Mouse (Mus musculus): Measurements from ENCODE around the gene Psd. TPM values are rescaled to one million over a fixed set of nuclear protein-coding genes. Genes with fewer than 3 reads are reported as not detected.

Psd gene
- polyA plus RNA-seq, 1 experiment from 2014 or later, result 7.4 TPM

DNA sequence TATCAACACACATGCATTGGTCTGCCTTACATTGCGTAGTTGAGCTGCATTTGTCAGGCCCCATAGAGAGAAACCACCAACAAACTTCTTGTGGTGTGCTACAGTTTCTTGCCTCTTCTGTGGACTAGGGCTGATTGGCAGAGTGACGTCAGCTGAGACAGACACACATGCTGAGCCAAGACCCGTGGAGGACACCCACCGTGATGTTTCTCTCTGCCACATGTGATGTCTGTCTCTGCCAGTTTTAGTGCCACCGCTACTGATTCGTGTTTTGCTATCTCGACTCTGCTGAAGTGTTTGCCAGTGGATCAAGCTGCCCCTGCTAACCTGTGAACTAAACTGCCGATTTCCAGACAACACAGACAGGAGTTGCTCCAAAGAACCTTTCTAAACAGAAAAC is 35.1 kb upstream of the Psd start:
- H3K27me3 ChIP-seq (ENCODE audit: control insufficient read depth, insufficient read depth, low read length), result peaks cover 15% of the 10 kb centered on the region
- H3K27ac ChIP-seq (replicated peaks in 1 of 2; ENCODE audit: control insufficient read depth in 1 of 2, insufficient read depth in 1 of 2, low read depth in 2 of 2, low read length in 2 of 2), result no peak overlapping the region
- no peaks in the 10 kb centered on the region for H3K36me3 ChIP-seq (ENCODE audit: control insufficient read depth, insufficient read depth, low read length)
- H3K9me3 ChIP-seq (ENCODE audit: control insufficient read depth, low read length), result no peaks in the 10 kb centered on the region
- ATAC-seq (ENCODE audit: insufficient number of reproducible peaks, insufficient read depth, low FRiP score, low read depth), result no peak
- H3K9ac ChIP-seq (ENCODE audit: low read length), result no peak overlapping the region
- H3K4me2 ChIP-seq (ENCODE audit: low read length), result no peak overlapping the region
- no peak overlapping the region for H3K4me3 ChIP-seq (ENCODE audit: control insufficient read depth in 1 of 2, insufficient read depth in 1 of 2, low read depth in 1 of 2, low read length in 2 of 2)
- H3K4me1 ChIP-seq (ENCODE audit: control insufficient read depth in 2 of 2, insufficient read depth in 2 of 2, low read length in 2 of 2), result peaks cover 0 to 4% of the 10 kb centered on the region in 2 experiments; a peak in 1 of 4 replicates
- WGBS, result 75% methylated on average over 8 of the region's 8 CpGs

DNA sequence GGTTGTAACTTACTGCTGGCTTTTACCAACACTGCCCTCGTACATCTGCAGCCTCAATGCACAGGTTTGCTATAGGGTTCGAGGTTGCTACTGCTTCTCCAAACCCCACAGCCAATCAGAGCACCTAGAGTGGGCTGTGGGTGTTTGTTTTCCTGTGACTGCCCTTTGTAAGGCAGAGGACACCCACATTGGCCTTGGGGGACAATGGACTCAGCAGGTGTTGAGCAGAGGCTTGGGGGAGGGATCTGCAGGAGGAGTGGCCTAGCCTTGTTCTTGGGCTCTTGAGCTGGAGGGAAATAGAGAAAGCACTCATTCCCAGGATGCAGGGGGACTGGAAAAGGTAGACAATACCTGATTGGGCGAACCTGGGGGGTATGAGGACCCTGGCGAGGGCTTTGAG is 31.4 kb upstream of the Psd start:
- ATAC-seq (ENCODE audit: insufficient number of reproducible peaks, insufficient read depth, low FRiP score, low read depth), result no peak
- Histone ChIP-seq H3K27ac (replicated peaks in 1 of 2; ENCODE audit: control insufficient read depth in 1 of 2, insufficient read depth in 1 of 2, low read depth in 2 of 2, low read length in 2 of 2) (0 out of 4 replicates have a peak overlapping the region, but pooled peaks have one; percentile 18 to 62), H3K9me3 (ENCODE audit: control insufficient read depth, low read length) (no peaks in the 10 kb centered on the region), H3K36me3 (ENCODE audit: control insufficient read depth, insufficient read depth, low read length) (no peaks in the 10 kb centered on the region), H3K9ac (ENCODE audit: low read length) (no peak overlapping the region), H3K4me1 (ENCODE audit: control insufficient read depth in 2 of 2, insufficient read depth in 2 of 2, low read length in 2 of 2) (peaks cover 2 to 4% of the 10 kb centered on the region in 2 experiments; a peak in 1 of 4 replicates), H3K27me3 (ENCODE audit: control insufficient read depth, insufficient read depth, low read length) (peaks cover 18% of the 10 kb centered on the region), H3K4me3 (ENCODE audit: control insufficient read depth in 1 of 2, insufficient read depth in 1 of 2, low read depth in 1 of 2, low read length in 2 of 2) (no peak overlapping the region), H3K4me2 (ENCODE audit: low read length) (peak overlapping the region; percentile 79; the same call in 1 of the 2 replicates)
- 56% methylated on average over 4 of the region's 4 CpGs for WGBS

DNA sequence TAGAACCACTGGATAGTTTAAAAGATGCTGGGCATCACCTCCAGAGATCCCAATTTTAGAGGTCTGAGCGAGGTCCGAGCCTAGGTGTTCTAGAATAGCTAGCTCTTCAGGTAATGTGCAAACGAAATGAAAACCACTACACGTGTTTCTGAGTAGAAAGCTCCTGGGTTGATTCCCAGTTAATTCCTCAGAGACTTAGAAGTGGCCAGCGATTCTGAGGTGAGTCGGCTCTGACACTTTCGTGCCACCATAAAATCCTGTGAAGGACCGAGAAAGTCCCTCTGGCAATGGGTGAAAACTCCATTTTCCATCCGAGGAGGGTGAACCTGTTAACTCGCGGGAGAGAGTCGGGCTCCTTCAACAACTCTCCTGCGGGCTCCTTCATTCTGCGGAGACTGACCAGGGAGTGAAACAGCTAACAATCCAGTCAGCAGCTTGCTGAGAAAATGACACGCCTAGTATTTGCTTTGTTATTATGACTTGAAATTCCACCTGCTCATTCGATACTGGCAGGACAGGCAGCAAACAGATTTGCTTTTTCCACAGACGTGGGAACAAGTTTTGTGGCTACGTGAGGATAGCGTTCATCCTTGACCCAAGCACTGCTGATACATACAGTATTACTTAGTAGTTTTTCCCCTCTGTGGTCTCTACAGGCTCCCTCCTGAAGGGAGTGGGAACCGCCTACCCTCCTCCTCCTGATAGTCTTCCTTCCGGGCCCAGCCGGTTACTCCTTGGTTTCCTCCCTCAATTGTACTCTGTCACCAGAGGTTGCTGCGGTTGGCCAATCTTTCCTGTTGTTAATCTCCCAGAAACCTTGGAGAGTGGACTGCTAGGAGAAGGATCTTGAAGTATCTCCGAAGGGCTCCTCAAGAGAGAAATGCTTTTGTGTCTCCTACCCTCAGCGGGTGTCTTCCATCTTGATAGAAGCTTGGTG is 30.7 kb upstream of the Psd start:
- H3K36me3 ChIP-seq (ENCODE audit: control insufficient read depth, insufficient read depth, low read length), result no peaks in the 10 kb centered on the region
- peaks cover 22% of the 10 kb centered on the region for H3K27me3 ChIP-seq (ENCODE audit: control insufficient read depth, insufficient read depth, low read length)
- H3K27ac ChIP-seq (replicated peaks in 1 of 2; ENCODE audit: control insufficient read depth in 1 of 2, insufficient read depth in 1 of 2, low read depth in 2 of 2, low read length in 2 of 2), result peak overlapping the region; percentile 18 to 62; a peak in 3 of 4 replicates
- WGBS, result 18% methylated on average over 25 of the region's 25 CpGs
- H3K9me3 ChIP-seq (ENCODE audit: control insufficient read depth, low read length), result no peaks in the 10 kb centered on the region
- no peak for ATAC-seq (ENCODE audit: insufficient number of reproducible peaks, insufficient read depth, low FRiP score, low read depth)
- H3K4me1 ChIP-seq (ENCODE audit: control insufficient read depth in 2 of 2, insufficient read depth in 2 of 2, low read length in 2 of 2), result peaks cover 2 to 4% of the 10 kb centered on the region in 2 experiments; a peak in 1 of 4 replicates
- H3K9ac ChIP-seq (ENCODE audit: low read length), result peak overlapping the region; percentile 65
- H3K4me2 ChIP-seq (ENCODE audit: low read length), result peak overlapping the region; percentile 79
- H3K4me3 ChIP-seq (ENCODE audit: control insufficient read depth in 1 of 2, insufficient read depth in 1 of 2, low read depth in 1 of 2, low read length in 2 of 2), result peak overlapping the region; percentile 50 to 52; a peak in 3 of 4 replicates

DNA sequence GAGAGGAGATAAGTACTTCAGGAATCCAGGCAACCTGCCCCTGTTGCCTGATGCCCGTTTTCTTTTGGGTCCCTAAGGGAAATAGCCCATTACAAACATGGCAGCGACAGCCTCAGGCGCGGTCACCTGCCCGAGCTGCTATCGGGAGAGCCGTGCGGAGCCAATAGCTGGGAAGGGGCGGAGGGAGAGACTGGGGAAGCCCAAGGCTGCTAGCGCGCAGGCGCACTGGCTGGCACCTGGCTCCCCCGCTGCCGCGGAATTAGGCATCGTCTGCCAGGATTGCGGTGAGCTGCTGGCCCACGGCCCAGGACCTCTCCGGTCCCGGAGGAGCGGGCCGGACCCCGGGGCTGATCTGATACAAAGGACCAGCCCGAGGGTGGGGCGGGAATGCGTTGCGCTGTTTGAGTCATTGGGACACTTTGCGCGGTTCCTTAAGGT is 29.8 kb upstream of the Psd start:
- Histone ChIP-seq H3K36me3 (ENCODE audit: control insufficient read depth, insufficient read depth, low read length) (no peaks in the 10 kb centered on the region), H3K4me1 (ENCODE audit: control insufficient read depth in 2 of 2, insufficient read depth in 2 of 2, low read length in 2 of 2) (peaks cover 2 to 4% of the 10 kb centered on the region in 2 experiments; a peak in 1 of 4 replicates), H3K27ac (replicated peaks in 1 of 2; ENCODE audit: control insufficient read depth in 1 of 2, insufficient read depth in 1 of 2, low read depth in 2 of 2, low read length in 2 of 2) (no peak overlapping the region), H3K9me3 (ENCODE audit: control insufficient read depth, low read length) (no peaks in the 10 kb centered on the region), H3K4me3 (ENCODE audit: control insufficient read depth in 1 of 2, insufficient read depth in 1 of 2, low read depth in 1 of 2, low read length in 2 of 2) (peak overlapping the region; percentile 50 to 52), H3K4me2 (ENCODE audit: low read length) (peak overlapping the region; percentile 79), H3K9ac (ENCODE audit: low read length) (peak overlapping the region; percentile 65), H3K27me3 (ENCODE audit: control insufficient read depth, insufficient read depth, low read length) (peaks cover 22% of the 10 kb centered on the region)
- ATAC-seq (ENCODE audit: insufficient number of reproducible peaks, insufficient read depth, low FRiP score, low read depth), result peak; percentile 75
- under 1% methylated on average over 29 of the region's 29 CpGs for WGBS

DNA sequence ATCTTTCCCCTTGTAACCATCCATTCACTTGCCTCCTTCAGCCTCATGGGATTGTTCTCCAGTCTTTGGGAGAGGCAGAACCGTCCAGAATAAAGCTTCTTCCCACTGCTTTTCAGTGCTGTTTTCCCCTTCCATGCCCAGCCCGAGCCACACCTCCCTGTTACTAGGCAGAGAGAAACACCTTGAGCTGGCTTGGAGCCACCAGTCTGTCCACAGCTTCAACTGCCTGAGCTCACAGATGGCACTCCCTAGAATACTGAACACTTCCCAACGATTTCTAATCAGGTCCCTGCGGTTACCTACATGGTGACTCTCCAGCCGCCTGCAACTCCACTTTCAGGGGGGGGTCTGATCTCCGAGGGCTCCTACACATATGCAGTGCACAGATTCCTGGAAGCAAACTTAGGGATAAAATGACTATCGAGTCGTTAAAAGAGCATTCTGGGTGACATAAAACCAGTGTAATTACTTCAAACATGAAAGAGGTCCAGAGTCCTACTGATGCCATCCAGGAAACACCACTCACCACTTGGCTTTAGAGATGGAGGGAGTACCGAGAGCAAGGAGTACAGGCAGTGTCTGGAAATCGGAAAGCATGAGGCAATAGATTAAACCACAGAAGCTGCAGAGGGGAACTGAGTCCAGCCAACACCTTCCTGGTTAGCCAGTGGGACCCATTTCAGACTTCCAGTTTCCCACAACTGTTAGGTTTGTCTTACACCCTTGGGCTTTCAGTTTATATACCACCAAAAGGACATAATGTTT is 23.4 kb upstream of the Psd start, which contains the start of gene 2310034G01Rik:
Gene 2310034G01Rik, minus strand, starts transcription at position 135 of the 765 bp plus-strand sequence.
- Histone ChIP-seq H3K27ac (replicated peaks in 1 of 2; ENCODE audit: control insufficient read depth in 1 of 2, insufficient read depth in 1 of 2, low read depth in 2 of 2, low read length in 2 of 2) (peak within 1 kb of the TSS in 1 of 2 experiments; percentile 67; a peak in 1 of 4 replicates), H3K4me2 (ENCODE audit: low read length) (peak within 1 kb of the TSS; percentile 98), H3K27me3 (ENCODE audit: control insufficient read depth, insufficient read depth, low read length) (peaks cover 15% of the 10 kb centered on the region), H3K36me3 (ENCODE audit: control insufficient read depth, insufficient read depth, low read length) (no peaks in the 10 kb centered on the region), H3K9ac (ENCODE audit: low read length) (peak within 1 kb of the TSS; percentile 83), H3K4me1 (ENCODE audit: control insufficient read depth in 2 of 2, insufficient read depth in 2 of 2, low read length in 2 of 2) (peaks cover 2 to 3% of the 10 kb centered on the region in 2 experiments; a peak in 1 of 4 replicates), H3K4me3 (ENCODE audit: control insufficient read depth in 1 of 2, insufficient read depth in 1 of 2, low read depth in 1 of 2, low read length in 2 of 2) (peak within 1 kb of the TSS; percentile 68 to 73), H3K9me3 (ENCODE audit: control insufficient read depth, low read length) (no peaks in the 10 kb centered on the region)
- ATAC-seq (ENCODE audit: insufficient number of reproducible peaks, insufficient read depth, low FRiP score, low read depth), result no peak
- 49% methylated on average over 10 of the region's 10 CpGs for WGBS

DNA sequence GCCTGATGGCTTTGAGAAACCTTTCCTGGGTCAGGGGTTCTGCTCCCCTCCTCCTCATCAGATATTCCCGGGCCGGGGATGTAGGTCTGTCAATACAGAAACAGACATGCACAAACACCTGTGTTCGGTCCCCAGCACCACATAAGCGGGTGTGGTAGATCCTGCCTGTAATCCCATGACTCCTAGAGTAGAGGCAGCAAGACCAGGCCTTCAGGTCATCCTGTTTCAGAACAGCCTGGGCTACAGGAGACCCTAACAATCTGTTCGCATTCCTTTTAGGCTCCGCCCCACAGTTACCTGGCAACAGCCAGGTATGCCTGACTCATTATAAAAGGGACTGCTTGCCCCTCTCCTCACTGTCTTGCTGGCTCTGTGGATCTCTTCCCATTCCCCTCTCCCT is 22.6 kb upstream of the Psd start:
- H3K4me1 ChIP-seq (ENCODE audit: control insufficient read depth in 2 of 2, insufficient read depth in 2 of 2, low read length in 2 of 2), result peaks cover 2 to 3% of the 10 kb centered on the region in 2 experiments; a peak in 1 of 4 replicates
- H3K36me3 ChIP-seq (ENCODE audit: control insufficient read depth, insufficient read depth, low read length), result no peaks in the 10 kb centered on the region
- peak overlapping the region; percentile 68 to 73 for H3K4me3 ChIP-seq (ENCODE audit: control insufficient read depth in 1 of 2, insufficient read depth in 1 of 2, low read depth in 1 of 2, low read length in 2 of 2)
- peaks cover 17% of the 10 kb centered on the region for H3K27me3 ChIP-seq (ENCODE audit: control insufficient read depth, insufficient read depth, low read length)
- H3K4me2 ChIP-seq (ENCODE audit: low read length), result peak overlapping the region; percentile 98
- WGBS, result 19% methylated on average over 6 of the region's 6 CpGs
- H3K27ac ChIP-seq (replicated peaks in 1 of 2; ENCODE audit: control insufficient read depth in 1 of 2, insufficient read depth in 1 of 2, low read depth in 2 of 2, low read length in 2 of 2), result no peak overlapping the region
- no peak for ATAC-seq (ENCODE audit: insufficient number of reproducible peaks, insufficient read depth, low FRiP score, low read depth)
- H3K9ac ChIP-seq (ENCODE audit: low read length), result peak overlapping the region; percentile 83
- H3K9me3 ChIP-seq (ENCODE audit: control insufficient read depth, low read length), result no peaks in the 10 kb centered on the region
